Mouse (Mus musculus): ENCODE measurements around the gene Rnf5.

Rnf5 gene

DNA sequence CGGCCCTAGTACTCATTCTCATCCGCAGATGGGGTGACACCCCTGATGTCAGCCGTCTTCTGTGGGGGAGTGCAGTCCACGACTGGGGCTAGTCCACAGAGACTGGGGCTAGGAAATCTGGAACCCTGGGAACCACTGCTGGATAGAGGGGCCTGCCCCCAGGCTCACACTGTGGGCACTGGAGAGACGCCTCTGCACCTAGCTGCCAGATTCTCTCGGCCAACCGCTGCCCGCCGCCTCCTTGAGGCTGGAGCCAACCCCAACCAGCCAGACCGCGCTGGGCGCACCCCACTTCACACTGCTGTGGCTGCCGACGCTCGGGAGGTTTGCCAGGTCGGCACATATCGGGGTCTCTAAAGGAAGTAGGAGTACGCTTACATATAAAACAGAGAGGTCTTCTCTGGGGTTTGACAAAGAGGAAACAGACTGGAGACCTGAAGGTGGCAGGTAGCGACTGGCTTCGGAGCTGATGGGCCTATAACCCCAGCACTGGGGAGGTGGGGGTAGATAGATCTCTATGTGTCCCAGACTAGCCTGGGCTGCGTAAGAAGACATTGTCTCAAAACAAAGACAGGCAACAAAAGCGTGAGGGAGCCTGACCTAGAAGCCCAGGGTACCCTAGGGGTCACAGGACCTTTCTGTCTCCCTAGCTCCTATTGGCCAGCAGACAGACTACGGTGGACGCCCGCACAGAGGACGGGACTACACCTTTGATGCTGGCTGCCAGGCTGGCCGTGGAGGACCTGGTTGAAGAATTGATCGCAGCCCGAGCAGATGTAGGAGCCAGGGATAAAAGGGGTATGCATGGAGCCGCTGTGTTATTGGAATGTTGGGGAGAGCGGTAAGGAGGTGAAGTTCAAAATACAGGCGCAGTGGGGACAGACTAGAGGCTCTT lies 17.4 kb downstream of the Rnf5 start:
- DNase-seq (ENCODE audit: low spot score): peak; percentile 72

- DNase-seq (ENCODE audit: low spot score): no peak
Observed at GRCm38 (mm10) chr17:34585121-34585520, 18.4 kb downstream of the Rnf5 start.

GRCm38 (mm10) chr17:34583819-34584218 lies 19.7 kb downstream of the Rnf5 start:
- DNase-seq (ENCODE audit: low spot score): no peak

DNA sequence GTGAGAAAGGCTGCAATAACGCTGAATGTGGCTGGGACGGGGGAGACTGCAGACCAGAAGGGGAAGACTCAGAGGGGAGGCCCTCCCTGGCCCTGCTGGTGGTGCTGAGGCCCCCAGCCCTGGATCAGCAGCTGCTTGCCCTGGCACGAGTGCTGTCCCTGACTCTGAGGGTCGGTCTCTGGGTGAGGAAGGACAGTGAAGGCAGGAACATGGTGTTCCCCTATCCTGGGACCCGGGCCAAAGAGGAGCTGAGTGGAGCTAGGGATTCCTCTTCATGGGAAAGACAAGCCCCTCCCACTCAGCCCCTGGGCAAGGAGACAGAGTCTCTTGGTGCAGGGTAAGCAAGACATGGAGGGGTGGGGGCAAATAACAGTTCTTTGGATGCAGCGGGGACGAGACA lies 20.1 kb downstream of the Rnf5 start:
- no peak for DNase-seq (ENCODE audit: low spot score)

GRCm38 (mm10) chr17:34582528-34582927 lies 21.0 kb downstream of the Rnf5 start:
- no peak for DNase-seq (ENCODE audit: low spot score)

- no peak for DNase-seq (ENCODE audit: low spot score)
Observed at GRCm38 (mm10) chr17:34578070-34578469, 25.4 kb downstream of the Rnf5 start.

DNA sequence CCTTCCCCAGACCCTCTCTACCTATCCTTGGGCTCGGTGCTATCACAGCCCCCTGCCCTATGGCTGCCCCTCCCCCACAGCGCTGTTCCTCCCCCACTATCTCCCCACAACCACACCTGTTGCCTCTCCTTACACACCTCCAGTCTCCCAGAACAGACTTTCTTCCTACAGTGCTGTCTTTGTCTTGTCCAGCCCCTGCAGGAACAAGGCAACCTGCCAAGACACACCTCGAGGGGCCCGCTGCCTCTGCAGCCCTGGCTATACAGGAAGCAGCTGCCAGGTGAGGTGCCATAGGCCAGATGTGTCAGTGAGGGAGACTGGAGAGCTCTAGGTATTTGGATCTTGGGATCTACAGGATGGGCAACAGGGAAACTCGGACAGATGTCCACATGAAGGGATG lies 26.9 kb downstream of the Rnf5 start:
- no peak for DNase-seq (ENCODE audit: low spot score)

DNA sequence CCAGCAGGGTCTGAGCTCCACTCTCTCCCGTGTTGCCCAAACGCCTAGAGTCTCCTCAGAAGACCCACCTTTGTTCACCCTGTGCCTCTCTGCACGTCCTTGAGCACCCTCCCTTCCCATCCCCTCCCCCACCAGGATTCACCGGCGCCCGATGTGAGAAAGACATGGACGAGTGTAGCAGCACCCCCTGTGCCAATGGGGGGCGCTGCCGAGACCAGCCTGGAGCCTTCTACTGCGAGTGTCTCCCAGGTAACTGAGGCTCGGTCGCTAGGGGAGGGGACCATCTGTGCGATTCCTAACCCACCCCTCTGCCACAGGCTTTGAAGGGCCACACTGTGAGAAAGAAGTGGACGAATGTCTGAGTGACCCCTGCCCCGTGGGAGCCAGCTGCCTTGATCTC lies 31.1 kb downstream of the Rnf5 start:
- no peak for DNase-seq (ENCODE audit: low spot score)

- no peak for DNase-seq (ENCODE audit: low spot score)
Observed at GRCm38 (mm10) chr17:34571875-34572274, 31.6 kb downstream of the Rnf5 start.

DNA sequence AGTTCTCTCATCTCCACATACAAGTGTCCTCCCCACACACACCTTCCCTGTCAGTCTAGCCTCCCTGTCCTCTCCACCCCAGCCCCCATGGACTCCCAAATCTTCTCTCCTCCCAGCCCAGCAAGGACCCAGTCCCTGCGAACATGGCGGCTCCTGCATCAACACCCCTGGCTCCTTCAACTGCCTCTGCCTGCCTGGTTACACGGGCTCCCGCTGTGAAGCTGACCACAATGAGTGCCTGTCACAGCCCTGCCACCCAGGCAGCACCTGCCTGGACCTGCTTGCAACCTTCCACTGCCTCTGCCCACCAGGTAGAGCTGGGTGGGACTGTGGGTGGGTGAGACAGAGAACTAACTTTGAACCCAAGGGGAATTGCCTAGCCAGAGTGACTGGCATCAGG lies 33.6 kb downstream of the Rnf5 start:
- DNase-seq (ENCODE audit: low spot score): no peak

GRCm38 (mm10) chr17:34568421-34568820 lies 35.1 kb downstream of the Rnf5 start:
- DNase-seq (ENCODE audit: low spot score): no peak

DNA sequence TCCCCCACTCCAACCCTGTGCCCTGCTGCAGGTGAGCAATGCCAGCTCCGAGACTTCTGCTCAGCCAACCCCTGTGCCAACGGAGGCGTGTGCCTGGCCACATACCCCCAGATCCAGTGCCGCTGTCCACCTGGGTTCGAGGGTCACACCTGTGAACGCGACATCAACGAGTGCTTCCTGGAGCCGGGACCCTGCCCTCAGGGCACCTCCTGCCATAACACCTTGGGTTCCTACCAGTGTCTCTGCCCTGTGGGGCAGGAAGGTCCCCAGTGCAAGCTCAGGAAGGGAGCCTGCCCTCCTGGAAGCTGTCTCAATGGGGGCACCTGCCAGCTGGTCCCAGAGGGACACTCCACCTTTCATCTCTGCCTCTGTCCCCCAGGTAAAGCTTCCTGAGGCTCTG lies 36.2 kb downstream of the Rnf5 start:
- no peak for DNase-seq (ENCODE audit: low spot score)

GRCm38 (mm10) chr17:34564796-34565195 lies 38.7 kb downstream of the Rnf5 start:
- DNase-seq (ENCODE audit: low spot score): no peak

GRCm38 (mm10) chr17:34564003-34564421 lies 39.5 kb downstream of the Rnf5 start, which contains the start of gene Notch4:
TSS of gene Notch4 (plus strand) at chr17:34564268.
- peak; percentile 48 for DNase-seq (ENCODE audit: low spot score)

DNA sequence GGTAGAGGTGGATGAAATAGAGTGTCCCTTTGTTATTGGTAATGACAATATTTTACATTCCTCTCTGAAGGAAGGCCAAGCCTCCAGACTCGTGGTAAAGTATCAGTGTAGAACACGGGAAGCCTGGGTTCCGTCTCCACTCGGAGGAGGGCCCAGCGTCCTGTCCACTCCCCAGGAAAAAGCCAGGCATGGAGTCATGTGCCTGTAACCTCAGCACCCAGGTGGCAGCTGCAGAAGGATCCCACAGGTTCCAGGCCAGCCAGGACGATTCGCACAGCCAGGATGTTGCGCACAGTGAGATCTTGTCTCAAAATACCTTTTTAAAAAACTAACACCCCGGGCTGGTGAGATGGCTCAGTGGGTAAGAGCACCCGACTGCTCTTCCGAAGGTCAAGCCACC lies 40.1 kb downstream of the Rnf5 start:
- DNase-seq (ENCODE audit: low spot score): no peak

DNA sequence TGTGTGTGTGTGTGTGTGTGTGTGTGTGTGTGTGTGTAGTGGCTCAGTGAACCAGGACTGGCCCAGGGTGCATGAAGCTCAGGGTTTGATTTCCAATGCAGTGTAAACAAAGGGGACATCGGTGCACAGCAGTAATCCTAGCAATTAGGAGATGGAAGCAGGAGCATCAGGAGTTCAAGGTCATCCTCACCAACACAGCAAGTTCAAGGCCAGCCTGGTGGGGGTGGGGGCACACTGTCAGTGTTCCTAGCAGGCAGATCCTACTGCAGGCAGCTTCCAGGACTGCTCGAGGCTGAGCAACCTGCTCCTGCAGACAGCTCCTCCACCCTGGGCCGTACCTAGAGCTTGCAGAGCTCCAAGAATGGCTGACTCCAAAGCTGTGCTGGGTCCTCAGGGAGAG lies 40.9 kb downstream of the Rnf5 start:
- DNase-seq (ENCODE audit: low spot score): no peak

- no peak for DNase-seq (ENCODE audit: low spot score)
Observed at GRCm38 (mm10) chr17:34561200-34561599, 42.3 kb downstream of the Rnf5 start.

DNA sequence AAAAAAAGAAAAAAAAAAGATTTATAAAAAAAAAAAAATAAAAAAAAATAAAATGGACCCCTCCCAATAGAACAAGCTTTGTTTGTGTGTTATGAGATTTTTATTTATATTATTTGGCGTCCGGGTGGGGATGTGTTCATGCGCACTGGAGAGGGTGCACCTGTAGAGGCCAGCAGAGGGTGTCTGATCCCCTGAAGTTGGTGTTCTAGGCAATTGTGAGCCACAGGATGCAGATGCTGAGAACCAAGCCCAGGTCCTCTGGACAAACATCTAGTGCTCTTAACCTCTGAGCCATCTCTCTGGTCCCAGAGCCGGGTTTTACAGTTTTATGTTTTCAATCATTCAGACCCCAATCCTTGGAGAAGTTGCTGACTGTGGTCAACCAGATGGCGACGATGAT lies 43.1 kb downstream of the Rnf5 start:
- no peak for DNase-seq (ENCODE audit: low spot score)

- no peak for DNase-seq (ENCODE audit: low spot score)
Observed at GRCm38 (mm10) chr17:34559895-34560294, 43.6 kb downstream of the Rnf5 start.

- no peak for DNase-seq (ENCODE audit: low spot score)
Observed at GRCm38 (mm10) chr17:34559116-34559515, 44.4 kb downstream of the Rnf5 start.

DNA sequence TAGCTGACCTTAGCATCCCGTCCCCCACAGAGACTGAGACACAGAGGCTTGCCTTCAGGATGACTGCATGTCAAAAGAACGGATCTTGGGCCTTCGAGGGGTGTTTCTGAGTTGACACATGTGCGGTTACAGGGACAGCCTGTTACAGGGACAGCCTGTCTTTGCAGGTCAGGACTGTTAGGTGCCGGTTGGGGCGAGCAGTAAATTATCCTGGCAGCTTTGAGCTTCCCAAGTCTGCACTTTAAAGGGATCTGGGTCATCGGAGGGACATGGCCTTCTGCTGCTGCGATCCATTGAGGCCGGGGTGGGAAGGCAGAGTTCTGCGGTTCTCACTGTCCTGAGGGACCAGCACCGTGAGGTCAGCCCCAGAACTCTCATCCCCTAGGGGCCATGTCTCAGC lies 46.1 kb downstream of the Rnf5 start:
- DNase-seq (ENCODE audit: low spot score): no peak

- DNase-seq (ENCODE audit: low spot score): no peak
Observed at GRCm38 (mm10) chr17:34556406-34556805, 47.1 kb downstream of the Rnf5 start.

GRCm38 (mm10) chr17:34555483-34555882 lies 48.0 kb downstream of the Rnf5 start:
- DNase-seq (ENCODE audit: low spot score): peak; percentile 81

Data from embryo, embryonic 10 days (tissue).